Mouse (Mus musculus): Measurements from ENCODE around the gene Dchs1. TPM values are rescaled to one million over a fixed set of nuclear protein-coding genes. Genes with fewer than 3 reads are reported as not detected.
A peak's percentile ranks its signal among the peaks of the same experiment; 100 is the strongest.
"Not testable (repeated sequence)": the region's sequence is repeated elsewhere in the genome, so short reads cannot be mapped to it uniquely, and the experiment has no call there.

Dchs1 gene
- polyA plus RNA-seq, 1 experiment from 2014 or later = 0.91 TPM

DNA sequence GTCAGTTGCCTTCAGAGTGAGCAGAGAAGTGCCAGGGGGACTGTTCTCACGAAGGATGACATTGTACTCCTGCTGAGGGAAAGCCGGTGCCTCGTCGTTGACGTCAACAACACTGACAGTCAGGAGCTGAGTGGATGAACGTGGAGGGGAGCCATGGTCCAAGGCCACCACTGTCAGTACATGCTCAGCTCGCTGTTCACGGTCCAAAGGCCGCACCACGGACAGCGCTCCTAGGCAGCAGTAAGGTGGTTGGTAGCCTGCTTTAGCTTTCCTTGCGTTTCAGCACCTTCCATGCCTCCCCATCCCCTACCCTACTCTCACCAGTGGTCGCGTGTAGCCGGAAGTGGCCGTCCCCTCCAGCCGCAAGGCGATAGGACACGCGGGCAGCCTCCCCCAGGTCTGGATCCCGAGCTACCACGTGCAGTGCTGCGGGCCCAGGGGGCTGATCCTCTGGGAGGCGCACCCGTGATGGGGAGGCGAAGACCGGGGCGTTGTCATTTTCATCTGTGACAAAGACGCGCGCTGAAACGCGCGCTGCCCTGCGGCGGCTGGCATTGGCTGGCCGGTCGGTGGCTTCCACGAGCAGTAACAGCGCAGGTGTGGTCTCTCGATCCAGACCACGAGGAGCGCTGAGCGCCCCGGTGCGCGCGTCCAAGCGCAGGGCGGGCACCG is 25.5 kb downstream of the Dchs1 start:
- H3K36me3 ChIP-seq (ENCODE audit: control insufficient read depth, insufficient read depth) = no peaks in the 10 kb centered on the region; the same call in 1 of the 2 replicates
- peaks cover 14% of the 10 kb centered on the region for H3K27me3 ChIP-seq (ENCODE audit: control insufficient read depth, insufficient read depth, low read depth, low read length)
- no peak overlapping the region for H3K9ac ChIP-seq (ENCODE audit: low read depth, low read length)
- H3K27ac ChIP-seq (ENCODE audit: low read length) = no peak overlapping the region
- H3K9me3 ChIP-seq (replicated peaks; ENCODE audit: control insufficient read depth, low read length) = no peaks in the 10 kb centered on the region
- H3K4me2 ChIP-seq (ENCODE audit: low read depth, low read length) = peak overlapping the region; percentile 61
- 17% methylated on average over 51 of the region's 51 CpGs for WGBS (ENCODE audit: insufficient replicate concordance)
- H3K4me3 ChIP-seq (ENCODE audit: low read depth, low read length) = peak overlapping the region; percentile 42
- no peaks in the 10 kb centered on the region; the same call in 1 of the 2 replicates for H3K4me1 ChIP-seq (ENCODE audit: control insufficient read depth, low read depth, low read length)
- peak; percentile 62 for ATAC-seq (ENCODE audit: low read depth)

DNA sequence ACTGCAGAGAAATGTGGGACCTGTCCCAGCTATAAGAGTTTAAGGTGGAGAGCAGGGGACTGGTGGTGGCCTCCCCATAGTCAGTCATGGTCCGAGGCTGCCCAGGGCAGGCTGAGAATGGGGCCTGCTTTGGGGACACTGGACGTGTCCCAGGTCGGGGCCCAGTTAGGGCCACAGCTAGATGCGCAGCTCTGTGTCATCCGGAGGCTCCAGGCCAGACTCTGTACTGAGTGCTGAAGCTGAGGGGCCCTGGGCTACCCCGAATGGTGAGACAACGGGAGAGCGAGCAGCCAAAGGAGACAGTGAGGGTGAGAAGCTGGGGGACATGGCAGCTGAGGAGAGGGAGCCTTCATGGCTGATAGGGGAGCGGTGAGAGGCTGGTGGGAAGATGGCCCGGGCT is 34.2 kb downstream of the Dchs1 start:
- Histone ChIP-seq H3K36me3 (ENCODE audit: control insufficient read depth, insufficient read depth) (peaks cover 4% of the 10 kb centered on the region; the same call in 1 of the 2 replicates), H3K27ac (ENCODE audit: low read length) (no peak overlapping the region)
- WGBS (ENCODE audit: insufficient replicate concordance) = 77% methylated on average over 10 of the region's 10 CpGs

DNA sequence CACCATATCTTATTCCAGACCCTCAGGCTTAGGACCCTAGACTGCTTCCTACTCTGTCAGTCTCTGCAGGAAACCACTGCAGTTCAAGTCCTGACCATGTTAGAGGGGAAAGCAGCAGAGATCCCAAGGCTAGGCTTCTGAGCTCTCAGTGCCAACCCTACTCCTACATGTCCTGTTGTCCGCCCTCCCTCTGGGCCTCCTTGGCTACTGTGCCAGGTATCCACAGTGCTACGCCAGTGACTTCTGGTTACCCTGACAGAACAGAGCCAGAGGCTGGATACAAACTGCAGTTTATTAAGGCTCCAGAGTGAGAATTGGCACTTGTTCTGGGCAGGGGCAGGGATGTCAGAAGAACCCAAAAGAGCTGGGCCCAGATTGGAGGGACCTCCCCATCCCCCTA is 34.7 kb downstream of the Dchs1 start:
- H3K27me3 ChIP-seq (ENCODE audit: control insufficient read depth, insufficient read depth, low read depth, low read length) = no peaks in the 10 kb centered on the region
- H3K4me1 ChIP-seq (ENCODE audit: control insufficient read depth, low read depth, low read length) = peaks cover 15% of the 10 kb centered on the region
- ATAC-seq (ENCODE audit: low read depth) = no peak
- H3K9me3 ChIP-seq (replicated peaks; ENCODE audit: control insufficient read depth, low read length) = no peaks in the 10 kb centered on the region
- peaks cover 7% of the 10 kb centered on the region; the same call in 1 of the 2 replicates for H3K36me3 ChIP-seq (ENCODE audit: control insufficient read depth, insufficient read depth)
- H3K4me3 ChIP-seq (ENCODE audit: low read depth, low read length) = no peak overlapping the region
- 60% methylated on average over 2 of the region's 2 CpGs for WGBS (ENCODE audit: insufficient replicate concordance)
- no peak overlapping the region for H3K9ac ChIP-seq (ENCODE audit: low read depth, low read length)
- H3K27ac ChIP-seq (ENCODE audit: low read length) = no peak overlapping the region
- no peak overlapping the region for H3K4me2 ChIP-seq (ENCODE audit: low read depth, low read length)

More for the DNA sequence above, 34.2 kb downstream of the Dchs1 start:
- Histone ChIP-seq H3K27me3 (ENCODE audit: control insufficient read depth, insufficient read depth, low read depth, low read length) (no peaks in the 10 kb centered on the region), H3K4me1 (ENCODE audit: control insufficient read depth, low read depth, low read length) (peaks cover 15% of the 10 kb centered on the region), H3K4me3 (ENCODE audit: low read depth, low read length) (no peak overlapping the region), H3K9me3 (replicated peaks; ENCODE audit: control insufficient read depth, low read length) (no peaks in the 10 kb centered on the region), H3K4me2 (ENCODE audit: low read depth, low read length) (no peak overlapping the region), H3K9ac (ENCODE audit: low read depth, low read length) (no peak overlapping the region)
- ATAC-seq (ENCODE audit: low read depth) = no peak

DNA sequence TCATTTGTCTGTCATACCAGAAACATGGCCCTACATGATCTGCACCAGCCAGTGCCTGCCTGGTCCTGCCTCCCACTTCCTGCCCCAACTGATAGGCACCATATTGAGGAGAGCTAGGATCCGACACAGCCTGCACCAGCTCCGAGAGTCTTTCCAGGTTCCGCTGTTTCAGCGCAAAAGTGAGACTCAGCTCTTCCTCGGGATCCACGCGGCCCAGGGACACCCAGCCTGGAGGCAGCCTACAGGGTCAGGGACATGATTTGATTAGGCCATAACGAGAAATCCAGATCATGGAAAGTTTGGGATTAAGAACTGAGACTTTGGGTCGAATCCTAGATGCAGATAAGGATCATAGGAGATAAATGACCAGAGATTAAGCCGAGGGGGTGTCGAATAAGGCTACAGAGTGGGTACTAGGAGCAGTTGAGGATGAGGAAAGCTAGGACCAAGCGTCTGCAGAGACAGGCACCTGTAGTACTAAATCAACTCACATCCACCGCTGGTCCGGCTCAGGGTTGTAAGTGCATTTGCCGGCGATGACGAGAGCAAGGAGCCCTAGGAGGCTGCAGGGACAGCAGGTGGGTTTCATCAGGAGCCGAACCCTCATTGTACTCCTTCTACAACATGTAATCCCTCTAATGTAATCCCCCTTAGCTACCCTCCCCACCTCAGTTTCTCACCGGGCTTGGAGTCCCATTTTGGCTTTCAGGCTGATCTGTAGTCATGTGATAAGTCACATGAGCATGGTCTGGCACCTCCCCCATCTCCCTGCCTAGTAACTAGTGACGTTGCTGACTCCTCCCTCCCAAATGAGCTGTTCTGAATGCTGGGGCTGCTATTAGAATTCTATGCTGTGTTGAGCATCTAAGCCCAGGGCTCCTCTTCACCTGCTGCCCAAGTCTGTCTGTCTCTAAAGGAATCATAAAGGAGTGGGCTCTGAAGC is 35.7 kb downstream of the Dchs1 start, which contains the start of gene Tpp1:
Tpp1 (minus strand) TSS at position 745 of the 943 bp plus-strand sequence.
- Histone ChIP-seq H3K9me3 (replicated peaks; ENCODE audit: control insufficient read depth, low read length) (no peaks in the 10 kb centered on the region), H3K4me1 (ENCODE audit: control insufficient read depth, low read depth, low read length) (peaks cover 15% of the 10 kb centered on the region), H3K4me3 (ENCODE audit: low read depth, low read length) (peak within 1 kb of the TSS; percentile 82), H3K9ac (ENCODE audit: low read depth, low read length) (peak within 1 kb of the TSS; percentile 89), H3K27ac (ENCODE audit: low read length) (peak within 1 kb of the TSS; percentile 65), H3K4me2 (ENCODE audit: low read depth, low read length) (peak within 1 kb of the TSS; percentile 94), H3K27me3 (ENCODE audit: control insufficient read depth, insufficient read depth, low read depth, low read length) (no peaks in the 10 kb centered on the region), H3K36me3 (ENCODE audit: control insufficient read depth, insufficient read depth) (peaks cover 7% of the 10 kb centered on the region; the same call in 1 of the 2 replicates)
- WGBS (ENCODE audit: insufficient replicate concordance) = 18% methylated on average over 20 of the region's 20 CpGs
- ATAC-seq (ENCODE audit: low read depth) = peak; percentile 92

DNA sequence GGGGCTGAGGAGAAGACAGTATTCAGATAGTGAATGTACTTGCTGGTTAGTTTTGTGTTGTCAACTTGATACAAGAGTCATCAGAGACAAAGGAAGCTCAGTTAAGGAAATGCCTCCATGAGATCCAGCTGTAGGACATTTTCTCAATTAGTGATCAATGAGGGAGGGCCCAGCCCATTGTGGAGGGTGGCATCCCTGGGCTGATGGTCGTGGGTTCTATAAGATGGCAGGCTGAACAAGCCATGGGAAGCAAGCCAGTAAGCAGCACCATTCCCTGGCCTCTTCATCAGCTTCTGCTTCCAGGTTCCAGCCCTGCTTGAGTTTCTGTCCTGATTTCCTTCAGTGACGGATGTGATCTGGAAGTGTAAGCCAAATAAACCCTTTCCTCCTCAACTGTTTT is 39.7 kb downstream of the Dchs1 start:
- H3K4me3 ChIP-seq (ENCODE audit: low read depth, low read length) = no peak overlapping the region
- H3K36me3 ChIP-seq (ENCODE audit: control insufficient read depth, insufficient read depth) = peaks cover 7% of the 10 kb centered on the region; the same call in 1 of the 2 replicates
- H3K9me3 ChIP-seq (replicated peaks; ENCODE audit: control insufficient read depth, low read length) = no peaks in the 10 kb centered on the region
- 68% methylated on average over 2 of the region's 2 CpGs for WGBS (ENCODE audit: insufficient replicate concordance)
- no peak overlapping the region for H3K4me2 ChIP-seq (ENCODE audit: low read depth, low read length)
- no peaks in the 10 kb centered on the region for H3K27me3 ChIP-seq (ENCODE audit: control insufficient read depth, insufficient read depth, low read depth, low read length)
- peaks cover 32% of the 10 kb centered on the region for H3K4me1 ChIP-seq (ENCODE audit: control insufficient read depth, low read depth, low read length)
- no peak overlapping the region for H3K9ac ChIP-seq (ENCODE audit: low read depth, low read length)
- no peak for ATAC-seq (ENCODE audit: low read depth)
- no peak overlapping the region for H3K27ac ChIP-seq (ENCODE audit: low read length)

DNA sequence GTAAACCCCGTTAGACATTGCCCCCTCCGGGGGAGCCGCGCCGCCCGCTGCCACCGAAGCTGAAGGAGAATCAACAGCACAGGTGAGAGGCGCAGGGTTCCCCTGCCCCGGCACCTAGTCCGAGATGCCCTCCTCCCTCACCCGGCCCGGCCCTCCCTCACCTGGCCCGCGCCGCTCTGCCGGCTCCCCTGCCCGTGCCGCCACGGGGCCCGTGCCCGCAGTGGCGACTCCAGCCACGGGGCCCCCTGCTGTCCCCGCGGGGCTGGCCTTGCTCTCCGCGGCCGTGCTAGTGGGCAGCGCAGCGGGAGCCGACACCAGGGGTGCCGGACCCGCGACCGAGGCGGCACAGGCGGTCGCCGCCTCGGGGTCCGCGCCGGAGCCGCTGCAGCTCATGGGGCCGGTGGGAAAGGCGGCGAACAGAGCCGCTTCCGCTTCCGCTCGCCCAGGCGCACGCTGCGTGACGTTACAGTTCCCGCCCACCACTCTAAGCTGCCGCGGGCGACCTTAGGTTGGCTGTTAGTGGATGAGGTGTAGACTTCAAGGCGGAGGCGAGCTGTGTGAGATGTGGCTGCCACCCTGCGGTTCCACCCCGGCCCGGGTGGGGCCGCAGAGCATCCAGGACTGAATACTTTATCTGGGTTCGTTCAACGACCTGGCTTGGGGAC is 43.4 kb downstream of the Dchs1 start, which contains the start of gene Taf10:
Taf10 (minus strand) TSS at position 436 of the 665 bp plus-strand sequence.
- Histone ChIP-seq H3K27me3 (ENCODE audit: control insufficient read depth, insufficient read depth, low read depth, low read length) (no peaks in the 10 kb centered on the region), H3K4me2 (ENCODE audit: low read depth, low read length) (peak within 1 kb of the TSS; percentile 90), H3K9ac (ENCODE audit: low read depth, low read length) (peak within 1 kb of the TSS; percentile 88), H3K4me1 (ENCODE audit: control insufficient read depth, low read depth, low read length) (peaks cover 22% of the 10 kb centered on the region), H3K9me3 (replicated peaks; ENCODE audit: control insufficient read depth, low read length) (no peaks in the 10 kb centered on the region), H3K27ac (ENCODE audit: low read length) (peak within 1 kb of the TSS; percentile 83), H3K4me3 (ENCODE audit: low read depth, low read length) (peak within 1 kb of the TSS; percentile 92), H3K36me3 (ENCODE audit: control insufficient read depth, insufficient read depth) (peaks cover 29% of the 10 kb centered on the region)
- peak; percentile 99 for ATAC-seq (ENCODE audit: low read depth)
- under 1% methylated on average over 66 of the region's 67 CpGs for WGBS (ENCODE audit: insufficient replicate concordance)

DNA sequence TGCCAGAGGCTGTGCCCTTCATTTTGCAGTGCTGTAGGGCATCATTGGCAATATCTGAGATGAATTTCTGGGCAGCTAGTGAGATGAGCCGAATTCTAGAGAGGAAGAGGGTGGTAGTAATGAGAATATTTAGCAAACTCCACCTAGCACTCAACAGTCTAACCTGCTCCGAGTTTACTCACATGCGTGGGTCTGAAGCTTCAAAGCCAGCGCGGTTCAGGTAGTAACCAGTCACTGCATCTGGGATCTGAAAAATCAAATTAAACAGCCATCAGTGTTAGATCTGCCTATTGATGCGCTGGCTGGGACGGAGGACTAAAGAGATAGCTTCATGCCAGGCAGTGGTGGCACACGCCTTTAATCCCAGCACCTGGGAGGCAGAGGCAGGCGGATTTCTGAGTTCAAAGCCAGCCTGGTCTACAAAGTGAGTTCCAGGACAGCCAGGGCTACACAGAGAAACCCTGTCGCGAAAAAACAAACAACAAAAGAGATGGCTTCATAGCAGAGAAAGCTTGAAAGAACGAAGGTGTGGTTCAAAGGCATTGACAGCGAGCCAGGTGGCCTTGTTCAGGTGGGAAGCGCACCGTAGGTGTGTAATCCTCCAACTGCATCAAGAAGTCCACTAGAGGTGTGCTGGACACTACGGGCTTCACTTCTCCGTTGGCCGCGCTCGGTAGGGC is 44.1 kb downstream of the Dchs1 start:
- not testable (repeated sequence) for ATAC-seq (ENCODE audit: low read depth); H3K27me3 ChIP-seq (ENCODE audit: control insufficient read depth, insufficient read depth, low read depth, low read length); H3K9me3 ChIP-seq (replicated peaks; ENCODE audit: control insufficient read depth, low read length)
- peaks cover 29% of the 10 kb centered on the region for H3K4me1 ChIP-seq (ENCODE audit: control insufficient read depth, low read depth, low read length)
- peaks cover 26% of the 10 kb centered on the region for H3K36me3 ChIP-seq (ENCODE audit: control insufficient read depth, insufficient read depth)
- peak overlapping the region; percentile 92 for H3K4me3 ChIP-seq (ENCODE audit: low read depth, low read length)
- 28% methylated on average over 20 of the region's 20 CpGs for WGBS (ENCODE audit: insufficient replicate concordance)
- H3K9ac ChIP-seq (ENCODE audit: low read depth, low read length) = peak overlapping the region; percentile 88
- H3K4me2 ChIP-seq (ENCODE audit: low read depth, low read length) = peak overlapping the region; percentile 90
- H3K27ac ChIP-seq (ENCODE audit: low read length) = peak overlapping the region; percentile 83; the same call in 1 of the 2 replicates

DNA sequence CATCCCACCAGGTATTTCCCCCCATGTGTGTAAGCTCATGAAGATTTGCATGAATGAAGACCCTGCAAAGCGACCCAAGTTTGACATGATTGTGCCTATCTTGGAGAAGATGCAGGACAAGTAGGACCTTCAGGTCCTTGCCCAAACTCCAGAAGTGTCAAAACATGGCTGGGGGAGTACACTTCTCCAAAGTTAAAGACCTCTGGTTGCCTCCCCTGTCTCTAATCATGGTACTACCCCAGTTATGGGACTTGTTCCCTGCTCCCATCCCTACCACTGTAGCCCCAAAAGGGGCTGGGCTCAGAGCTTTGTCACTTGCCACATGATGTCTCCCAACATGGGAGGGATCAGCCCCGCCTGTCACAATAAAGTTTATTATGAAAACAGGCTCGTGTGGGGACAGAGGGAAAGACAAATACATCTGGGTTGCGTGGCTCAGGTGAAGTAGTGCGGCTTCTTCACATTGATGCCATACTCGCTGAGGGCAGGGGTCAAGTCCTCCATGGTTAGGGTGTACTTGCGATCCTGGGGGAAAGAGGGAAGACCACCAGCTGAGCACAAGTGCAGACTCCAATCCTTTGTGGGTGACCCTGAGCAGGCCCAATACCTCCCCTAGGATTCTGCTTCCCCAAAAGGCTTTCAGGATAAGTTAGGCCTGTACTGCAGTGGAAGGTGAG is 44.8 kb downstream of the Dchs1 start:
- H3K9me3 ChIP-seq (replicated peaks; ENCODE audit: control insufficient read depth, low read length); H3K27ac ChIP-seq (ENCODE audit: low read length); ATAC-seq (ENCODE audit: low read depth); H3K9ac ChIP-seq (ENCODE audit: low read depth, low read length); H3K27me3 ChIP-seq (ENCODE audit: control insufficient read depth, insufficient read depth, low read depth, low read length): not testable (repeated sequence)
- peak overlapping the region; percentile 90 for H3K4me2 ChIP-seq (ENCODE audit: low read depth, low read length)
- peak overlapping the region; percentile 92; the same call in 1 of the 2 replicates for H3K4me3 ChIP-seq (ENCODE audit: low read depth, low read length)
- H3K36me3 ChIP-seq (ENCODE audit: control insufficient read depth, insufficient read depth) = peaks cover 23% of the 10 kb centered on the region
- peaks cover 35% of the 10 kb centered on the region for H3K4me1 ChIP-seq (ENCODE audit: control insufficient read depth, low read depth, low read length)
- 79% methylated on average over 7 of the region's 7 CpGs for WGBS (ENCODE audit: insufficient replicate concordance)
